Mouse (Mus musculus): ENCODE results near the gene Lrrc4c. TPM values are rescaled to one million over a fixed set of nuclear protein-coding genes. Genes with fewer than 3 reads are reported as not detected.

The Lrrc4c gene
- polyA plus RNA-seq, 1 experiment from 2014 or later, result 4.9 TPM

GRCm38 (mm10) chr2:97502501-97502900 is 1184.5 kb downstream of the Lrrc4c start:
- Histone ChIP-seq H3K27ac (ENCODE audit: low read depth, low read length) (no peak overlapping the region), H3K4me1 (replicated peaks; ENCODE audit: control insufficient read depth, insufficient read depth, low read length) (no peaks in the 10 kb centered on the region), H3K36me3 (ENCODE audit: control insufficient read depth, insufficient read depth, low read length) (no peaks in the 10 kb centered on the region), H3K9me3 (ENCODE audit: control insufficient read depth, low read length) (no peaks in the 10 kb centered on the region), H3K27me3 (ENCODE audit: control insufficient read depth, insufficient read depth, low read length) (no peaks in the 10 kb centered on the region), H3K9ac (ENCODE audit: low read depth, low read length) (no peak overlapping the region), H3K4me3 (ENCODE audit: low read depth, low read length) (no peak overlapping the region), H3K4me2 (replicated peaks; ENCODE audit: low read depth, low read length) (no peak overlapping the region)
- WGBS, result 94% methylated on average over 1 of the region's 1 CpGs
- ATAC-seq (ENCODE audit: low FRiP score) (no peak), DNase-seq (ENCODE audit: low spot score) (no peak)

GRCm38 (mm10) chr2:97504902-97505301 is 1186.9 kb downstream of the Lrrc4c start:
- Histone ChIP-seq H3K4me2 (replicated peaks; ENCODE audit: low read depth, low read length) (no peak overlapping the region), H3K4me1 (replicated peaks; ENCODE audit: control insufficient read depth, insufficient read depth, low read length) (no peaks in the 10 kb centered on the region), H3K4me3 (ENCODE audit: low read depth, low read length) (no peak overlapping the region), H3K27me3 (ENCODE audit: control insufficient read depth, insufficient read depth, low read length) (no peaks in the 10 kb centered on the region), H3K9me3 (ENCODE audit: control insufficient read depth, low read length) (no peaks in the 10 kb centered on the region), H3K9ac (ENCODE audit: low read depth, low read length) (no peak overlapping the region), H3K27ac (ENCODE audit: low read depth, low read length) (no peak overlapping the region), H3K36me3 (ENCODE audit: control insufficient read depth, insufficient read depth, low read length) (no peaks in the 10 kb centered on the region)
- ATAC-seq (ENCODE audit: low FRiP score) (no peak), DNase-seq (ENCODE audit: low spot score) (no peak)
- 75% methylated on average over 5 of the region's 5 CpGs for WGBS

GRCm38 (mm10) chr2:97524256-97524922 is 1206.4 kb downstream of the Lrrc4c start:
- Histone ChIP-seq H3K36me3 (ENCODE audit: control insufficient read depth, insufficient read depth, low read length) (no peaks in the 10 kb centered on the region), H3K4me3 (ENCODE audit: low read depth, low read length) (no peak overlapping the region), H3K9me3 (ENCODE audit: control insufficient read depth, low read length) (no peaks in the 10 kb centered on the region), H3K27me3 (ENCODE audit: control insufficient read depth, insufficient read depth, low read length) (no peaks in the 10 kb centered on the region), H3K9ac (ENCODE audit: low read depth, low read length) (no peak overlapping the region), H3K27ac (ENCODE audit: low read depth, low read length) (no peak overlapping the region), H3K4me1 (replicated peaks; ENCODE audit: control insufficient read depth, insufficient read depth, low read length) (no peaks in the 10 kb centered on the region), H3K4me2 (replicated peaks; ENCODE audit: low read depth, low read length) (no peak overlapping the region)
- WGBS, result 50% methylated on average over 2 of the region's 2 CpGs
- ATAC-seq (ENCODE audit: low FRiP score) (no peak), DNase-seq (ENCODE audit: low spot score) (no peak)

- DNase-seq (ENCODE audit: low spot score) (no peak), ATAC-seq (ENCODE audit: low FRiP score) (no peak)
- Histone ChIP-seq H3K4me1 (replicated peaks; ENCODE audit: control insufficient read depth, insufficient read depth, low read length) (no peaks in the 10 kb centered on the region), H3K9me3 (ENCODE audit: control insufficient read depth, low read length) (no peaks in the 10 kb centered on the region), H3K4me2 (replicated peaks; ENCODE audit: low read depth, low read length) (no peak overlapping the region), H3K27me3 (ENCODE audit: control insufficient read depth, insufficient read depth, low read length) (no peaks in the 10 kb centered on the region), H3K27ac (ENCODE audit: low read depth, low read length) (no peak overlapping the region), H3K36me3 (ENCODE audit: control insufficient read depth, insufficient read depth, low read length) (no peaks in the 10 kb centered on the region), H3K9ac (ENCODE audit: low read depth, low read length) (no peak overlapping the region), H3K4me3 (ENCODE audit: low read depth, low read length) (no peak overlapping the region)
- WGBS, result 86% methylated on average over 2 of the region's 2 CpGs
Measured at GRCm38 (mm10) chr2:97525107-97525506, 1207.1 kb downstream of the Lrrc4c start.

- Histone ChIP-seq H3K4me1 (replicated peaks; ENCODE audit: control insufficient read depth, insufficient read depth, low read length) (no peaks in the 10 kb centered on the region), H3K4me2 (replicated peaks; ENCODE audit: low read depth, low read length) (no peak overlapping the region), H3K9ac (ENCODE audit: low read depth, low read length) (no peak overlapping the region), H3K27me3 (ENCODE audit: control insufficient read depth, insufficient read depth, low read length) (no peaks in the 10 kb centered on the region), H3K4me3 (ENCODE audit: low read depth, low read length) (no peak overlapping the region), H3K27ac (ENCODE audit: low read depth, low read length) (no peak overlapping the region), H3K9me3 (ENCODE audit: control insufficient read depth, low read length) (no peaks in the 10 kb centered on the region), H3K36me3 (ENCODE audit: control insufficient read depth, insufficient read depth, low read length) (no peaks in the 10 kb centered on the region)
- DNase-seq (ENCODE audit: low spot score) (no peak), ATAC-seq (ENCODE audit: low FRiP score) (no peak)
- 80% methylated on average over 4 of the region's 4 CpGs for WGBS
Measured at GRCm38 (mm10) chr2:97530622-97531021, 1212.7 kb downstream of the Lrrc4c start.

GRCm38 (mm10) chr2:97543691-97544672 is 1226.0 kb downstream of the Lrrc4c start:
- no peak overlapping the region for H3K9ac ChIP-seq (ENCODE audit: low read depth, low read length)
- H3K27ac ChIP-seq (ENCODE audit: low read depth, low read length), result peak overlapping the region; percentile 42; the same call in 1 of the 2 replicates
- DNase-seq (ENCODE audit: low spot score) (peak; percentile 25), ATAC-seq (ENCODE audit: low FRiP score) (peak; percentile 90)
- H3K9me3 ChIP-seq (ENCODE audit: control insufficient read depth, low read length), result no peaks in the 10 kb centered on the region
- H3K4me3 ChIP-seq (ENCODE audit: low read depth, low read length), result no peak overlapping the region
- no peaks in the 10 kb centered on the region for H3K36me3 ChIP-seq (ENCODE audit: control insufficient read depth, insufficient read depth, low read length)
- no peaks in the 10 kb centered on the region for H3K4me1 ChIP-seq (replicated peaks; ENCODE audit: control insufficient read depth, insufficient read depth, low read length)
- H3K27me3 ChIP-seq (ENCODE audit: control insufficient read depth, insufficient read depth, low read length), result no peaks in the 10 kb centered on the region
- no peak overlapping the region for H3K4me2 ChIP-seq (replicated peaks; ENCODE audit: low read depth, low read length)
- 75% methylated on average over 10 of the region's 10 CpGs for WGBS

GRCm38 (mm10) chr2:97544673-97545071 is 1226.7 kb downstream of the Lrrc4c start:
- Histone ChIP-seq H3K27me3 (ENCODE audit: control insufficient read depth, insufficient read depth, low read length) (no peaks in the 10 kb centered on the region), H3K9me3 (ENCODE audit: control insufficient read depth, low read length) (no peaks in the 10 kb centered on the region), H3K4me1 (replicated peaks; ENCODE audit: control insufficient read depth, insufficient read depth, low read length) (no peaks in the 10 kb centered on the region), H3K27ac (ENCODE audit: low read depth, low read length) (no peak overlapping the region), H3K4me2 (replicated peaks; ENCODE audit: low read depth, low read length) (no peak overlapping the region), H3K9ac (ENCODE audit: low read depth, low read length) (no peak overlapping the region), H3K36me3 (ENCODE audit: control insufficient read depth, insufficient read depth, low read length) (no peaks in the 10 kb centered on the region), H3K4me3 (ENCODE audit: low read depth, low read length) (no peak overlapping the region)
- DNase-seq (ENCODE audit: low spot score) (no peak), ATAC-seq (ENCODE audit: low FRiP score) (no peak)

GRCm38 (mm10) chr2:97545946-97546345 is 1228.0 kb downstream of the Lrrc4c start:
- WGBS, result 85% methylated on average over 1 of the region's 1 CpGs
- Histone ChIP-seq H3K4me2 (replicated peaks; ENCODE audit: low read depth, low read length) (no peak overlapping the region), H3K27me3 (ENCODE audit: control insufficient read depth, insufficient read depth, low read length) (no peaks in the 10 kb centered on the region), H3K36me3 (ENCODE audit: control insufficient read depth, insufficient read depth, low read length) (no peaks in the 10 kb centered on the region), H3K9ac (ENCODE audit: low read depth, low read length) (no peak overlapping the region), H3K27ac (ENCODE audit: low read depth, low read length) (no peak overlapping the region), H3K4me3 (ENCODE audit: low read depth, low read length) (no peak overlapping the region), H3K9me3 (ENCODE audit: control insufficient read depth, low read length) (no peaks in the 10 kb centered on the region), H3K4me1 (replicated peaks; ENCODE audit: control insufficient read depth, insufficient read depth, low read length) (no peaks in the 10 kb centered on the region)
- ATAC-seq (ENCODE audit: low FRiP score) (no peak), DNase-seq (ENCODE audit: low spot score) (no peak)
